Mouse (Mus musculus): ENCODE results near the gene Tmem169. TPM values are rescaled to one million over a fixed set of nuclear protein-coding genes. Genes with fewer than 3 reads are reported as not detected.

Gene Tmem169
- polyA plus RNA-seq, 1 experiment from 2014 or later = 5.0 TPM

GRCm38 (mm10) chr1:72309744-72310424 is 25.7 kb downstream of the Tmem169 start:
- H3K36me3 ChIP-seq = peaks cover 27% of the 10 kb centered on the region
- no peaks in the 10 kb centered on the region for H3K27me3 ChIP-seq
- peaks cover 13% of the 10 kb centered on the region; the same call in 1 of the 2 replicates for H3K4me1 ChIP-seq
- no peak overlapping the region for H3K9ac ChIP-seq
- no peaks in the 10 kb centered on the region for H3K9me3 ChIP-seq (replicated peaks)
- peak overlapping the region; percentile 49; the same call in 1 of the 2 replicates for H3K27ac ChIP-seq
- H3K4me3 ChIP-seq (replicated peaks) = no peak overlapping the region
- no peak for ATAC-seq (replicated peaks; ENCODE audit: low FRiP score)
- WGBS = 46% methylated on average over 6 of the region's 6 CpGs
- no peak overlapping the region for H3K4me2 ChIP-seq

GRCm38 (mm10) chr1:72312701-72313398 is 28.7 kb downstream of the Tmem169 start:
- Histone ChIP-seq H3K4me1 (peaks cover 9% of the 10 kb centered on the region; the same call in 1 of the 2 replicates), H3K4me2 (no peak overlapping the region), H3K36me3 (peaks cover 50% of the 10 kb centered on the region), H3K9ac (no peak overlapping the region), H3K27ac (no peak overlapping the region), H3K4me3 (replicated peaks) (no peak overlapping the region), H3K9me3 (replicated peaks) (no peaks in the 10 kb centered on the region), H3K27me3 (no peaks in the 10 kb centered on the region)
- no peak for ATAC-seq (replicated peaks; ENCODE audit: low FRiP score)
- WGBS = 85% methylated on average over 9 of the region's 9 CpGs

- Histone ChIP-seq H3K4me1 (peaks cover 9% of the 10 kb centered on the region; the same call in 1 of the 2 replicates), H3K9ac (no peak overlapping the region), H3K4me3 (replicated peaks) (no peak overlapping the region), H3K4me2 (no peak overlapping the region), H3K9me3 (replicated peaks) (no peaks in the 10 kb centered on the region), H3K36me3 (peaks cover 57% of the 10 kb centered on the region), H3K27me3 (no peaks in the 10 kb centered on the region), H3K27ac (no peak overlapping the region)
- 76% methylated on average over 5 of the region's 5 CpGs for WGBS
- ATAC-seq (replicated peaks; ENCODE audit: low FRiP score) = no peak
These were observed 29.4 kb downstream of the Tmem169 start for GRCm38 (mm10) chr1:72313399-72314039.

GRCm38 (mm10) chr1:72315447-72315846 is 31.3 kb downstream of the Tmem169 start:
- Histone ChIP-seq H3K4me2 (no peak overlapping the region), H3K27ac (no peak overlapping the region), H3K4me3 (replicated peaks) (no peak overlapping the region), H3K9me3 (replicated peaks) (no peaks in the 10 kb centered on the region), H3K36me3 (peaks cover 75% of the 10 kb centered on the region), H3K4me1 (no peaks in the 10 kb centered on the region), H3K9ac (no peak overlapping the region), H3K27me3 (no peaks in the 10 kb centered on the region)
- WGBS = 85% methylated on average over 4 of the region's 4 CpGs
- no peak for ATAC-seq (replicated peaks; ENCODE audit: low FRiP score)

- Histone ChIP-seq H3K27ac (no peak overlapping the region), H3K9ac (no peak overlapping the region), H3K4me2 (no peak overlapping the region), H3K4me3 (replicated peaks) (no peak overlapping the region), H3K9me3 (replicated peaks) (no peaks in the 10 kb centered on the region), H3K36me3 (peaks cover 82% of the 10 kb centered on the region), H3K27me3 (no peaks in the 10 kb centered on the region), H3K4me1 (no peaks in the 10 kb centered on the region)
- whole genome bisulfite sequencing = 74% methylated on average over 8 of the region's 8 CpGs
- no peak for ATAC-seq (replicated peaks; ENCODE audit: low FRiP score)
These were observed 32.2 kb downstream of the Tmem169 start for GRCm38 (mm10) chr1:72316409-72316808.

DNA sequence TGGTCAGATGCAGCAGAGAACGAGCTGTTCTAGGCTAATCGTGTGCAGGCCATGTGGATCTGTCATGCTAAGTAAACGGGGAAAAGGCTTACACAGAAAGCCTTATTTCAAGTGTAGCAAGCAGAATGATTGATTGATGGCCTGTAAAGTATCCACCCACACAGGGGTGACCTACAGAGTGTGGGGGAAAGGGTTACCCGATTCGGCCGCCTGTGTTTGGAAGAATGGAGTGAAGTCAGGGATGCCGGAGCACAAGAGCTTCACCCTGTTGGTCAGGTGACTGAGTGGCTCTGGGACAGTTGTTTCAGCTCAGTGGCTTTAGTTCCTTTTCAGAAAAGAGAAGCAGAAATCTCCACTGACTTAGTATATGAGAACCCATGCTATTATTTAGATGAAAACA is 32.7 kb downstream of the Tmem169 start:
- no peak overlapping the region for H3K4me2 ChIP-seq
- no peaks in the 10 kb centered on the region for H3K27me3 ChIP-seq
- H3K36me3 ChIP-seq = peaks cover 82% of the 10 kb centered on the region
- peak; percentile 58; the same call in 1 of the 2 replicates for ATAC-seq (replicated peaks; ENCODE audit: low FRiP score)
- no peaks in the 10 kb centered on the region for H3K4me1 ChIP-seq
- WGBS = 34% methylated on average over 7 of the region's 7 CpGs
- H3K9ac ChIP-seq = no peak overlapping the region
- H3K9me3 ChIP-seq (replicated peaks) = no peaks in the 10 kb centered on the region
- H3K27ac ChIP-seq = no peak overlapping the region
- no peak overlapping the region for H3K4me3 ChIP-seq (replicated peaks)

- H3K36me3 ChIP-seq = peaks cover 85% of the 10 kb centered on the region
- no peak overlapping the region for H3K27ac ChIP-seq
- no peaks in the 10 kb centered on the region for H3K4me1 ChIP-seq
- H3K4me2 ChIP-seq = no peak overlapping the region
- WGBS = 94% methylated on average over 5 of the region's 5 CpGs
- no peaks in the 10 kb centered on the region for H3K9me3 ChIP-seq (replicated peaks)
- H3K9ac ChIP-seq = no peak overlapping the region
- no peaks in the 10 kb centered on the region for H3K27me3 ChIP-seq
- ATAC-seq (replicated peaks; ENCODE audit: low FRiP score) = no peak
- no peak overlapping the region for H3K4me3 ChIP-seq (replicated peaks)
These were observed 36.6 kb downstream of the Tmem169 start for GRCm38 (mm10) chr1:72320759-72321158.

GRCm38 (mm10) chr1:72323248-72323647 is 39.1 kb downstream of the Tmem169 start:
- no peak for ATAC-seq (replicated peaks; ENCODE audit: low FRiP score)
- WGBS = 89% methylated on average over 4 of the region's 4 CpGs
- no peak overlapping the region for H3K9ac ChIP-seq
- H3K36me3 ChIP-seq = peaks cover 86% of the 10 kb centered on the region
- H3K27me3 ChIP-seq = no peaks in the 10 kb centered on the region
- no peaks in the 10 kb centered on the region for H3K4me1 ChIP-seq
- H3K27ac ChIP-seq = no peak overlapping the region
- no peak overlapping the region for H3K4me3 ChIP-seq (replicated peaks)
- H3K4me2 ChIP-seq = no peak overlapping the region
- H3K9me3 ChIP-seq (replicated peaks) = no peaks in the 10 kb centered on the region

DNA sequence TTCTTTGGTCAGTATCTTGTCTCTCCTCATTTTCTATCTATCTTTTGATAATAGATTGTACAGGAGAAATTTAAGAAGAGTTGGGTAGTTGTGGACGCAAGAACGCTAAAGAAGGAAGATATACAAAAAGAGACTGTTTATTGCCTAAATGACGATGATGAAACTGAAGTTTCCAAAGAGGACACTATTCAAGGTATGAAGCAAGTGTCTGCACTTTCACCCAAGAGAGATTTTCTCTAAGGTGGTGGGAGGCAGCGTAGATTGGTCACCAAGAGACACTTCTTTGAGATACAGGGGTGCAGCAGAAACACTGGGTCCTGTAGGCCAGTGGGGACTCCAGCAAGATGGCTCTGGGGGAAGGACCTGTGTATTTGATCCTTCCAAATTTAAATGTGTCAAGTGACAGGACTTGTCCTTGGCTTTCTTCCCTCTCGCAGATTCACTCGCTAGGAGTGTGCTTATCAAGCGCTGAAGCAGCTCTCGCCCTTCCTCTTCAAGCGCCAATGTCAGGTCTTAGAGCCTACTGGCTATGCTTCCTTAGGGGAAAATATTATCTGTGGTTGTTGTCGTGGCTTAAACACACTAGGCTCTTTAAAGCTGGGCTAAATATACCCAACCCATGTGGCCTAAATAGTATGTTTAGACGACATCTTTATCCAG is 42.1 kb downstream of the Tmem169 start:
- no peak overlapping the region for H3K27ac ChIP-seq
- H3K4me2 ChIP-seq = no peak overlapping the region
- no peaks in the 10 kb centered on the region for H3K9me3 ChIP-seq (replicated peaks)
- H3K9ac ChIP-seq = no peak overlapping the region
- no peaks in the 10 kb centered on the region for H3K4me1 ChIP-seq
- no peak overlapping the region for H3K4me3 ChIP-seq (replicated peaks)
- H3K36me3 ChIP-seq = peaks cover 85% of the 10 kb centered on the region
- ATAC-seq (replicated peaks; ENCODE audit: low FRiP score) = no peak
- WGBS = 93% methylated on average over 11 of the region's 11 CpGs
- no peaks in the 10 kb centered on the region for H3K27me3 ChIP-seq

DNA sequence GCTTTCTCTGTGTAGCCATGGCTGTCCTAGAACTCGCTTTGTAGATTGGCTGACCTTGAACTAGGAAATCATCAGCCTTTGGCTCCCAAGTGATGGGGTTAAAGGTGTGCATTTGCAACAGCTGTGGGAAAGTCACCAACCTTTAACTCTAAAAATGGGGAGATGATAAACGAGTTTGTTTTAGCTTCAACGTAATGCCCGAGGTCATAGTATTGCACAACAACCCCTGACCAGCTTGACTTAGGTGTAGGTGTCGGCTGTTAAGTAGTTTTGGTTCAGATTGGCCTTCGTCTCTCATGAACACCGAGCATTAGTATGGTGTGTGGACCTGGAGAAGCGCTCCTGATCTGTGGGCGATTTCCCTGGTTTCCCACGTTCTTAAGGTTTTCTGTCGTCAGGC is 50.6 kb downstream of the Tmem169 start:
- Histone ChIP-seq H3K4me3 (replicated peaks) (no peak overlapping the region), H3K27me3 (no peaks in the 10 kb centered on the region), H3K27ac (no peak overlapping the region), H3K9ac (no peak overlapping the region), H3K36me3 (peaks cover 87% of the 10 kb centered on the region), H3K9me3 (replicated peaks) (no peaks in the 10 kb centered on the region), H3K4me1 (no peaks in the 10 kb centered on the region), H3K4me2 (no peak overlapping the region)
- WGBS = 91% methylated on average over 11 of the region's 11 CpGs
- ATAC-seq (replicated peaks; ENCODE audit: low FRiP score) = no peak

DNA sequence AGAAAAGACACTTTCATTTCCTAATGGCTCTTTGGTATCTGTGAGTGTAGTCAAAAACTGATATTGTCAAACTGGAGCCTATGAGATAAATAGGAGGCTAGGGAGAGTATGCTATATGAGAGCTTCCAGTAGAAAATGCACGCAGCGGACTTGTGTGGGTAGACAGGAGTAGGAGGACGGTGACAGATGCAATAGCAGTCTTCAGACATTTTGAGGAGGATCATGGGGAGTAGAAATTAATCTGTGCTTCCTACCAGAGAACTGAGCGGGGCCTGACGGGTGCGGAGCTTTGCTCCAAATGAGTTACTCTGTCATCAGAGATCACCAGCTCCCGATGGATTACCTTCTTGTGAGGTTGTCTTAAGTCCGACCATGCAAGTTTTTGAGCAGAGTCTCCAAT is 52.6 kb downstream of the Tmem169 start:
- no peaks in the 10 kb centered on the region for H3K9me3 ChIP-seq (replicated peaks)
- H3K4me3 ChIP-seq (replicated peaks) = no peak overlapping the region
- no peak overlapping the region for H3K4me2 ChIP-seq
- H3K9ac ChIP-seq = no peak overlapping the region
- ATAC-seq (replicated peaks; ENCODE audit: low FRiP score) = no peak
- no peaks in the 10 kb centered on the region for H3K4me1 ChIP-seq
- no peak overlapping the region for H3K27ac ChIP-seq
- no peaks in the 10 kb centered on the region for H3K27me3 ChIP-seq
- peaks cover 87% of the 10 kb centered on the region for H3K36me3 ChIP-seq
- WGBS = 95% methylated on average over 8 of the region's 8 CpGs

DNA sequence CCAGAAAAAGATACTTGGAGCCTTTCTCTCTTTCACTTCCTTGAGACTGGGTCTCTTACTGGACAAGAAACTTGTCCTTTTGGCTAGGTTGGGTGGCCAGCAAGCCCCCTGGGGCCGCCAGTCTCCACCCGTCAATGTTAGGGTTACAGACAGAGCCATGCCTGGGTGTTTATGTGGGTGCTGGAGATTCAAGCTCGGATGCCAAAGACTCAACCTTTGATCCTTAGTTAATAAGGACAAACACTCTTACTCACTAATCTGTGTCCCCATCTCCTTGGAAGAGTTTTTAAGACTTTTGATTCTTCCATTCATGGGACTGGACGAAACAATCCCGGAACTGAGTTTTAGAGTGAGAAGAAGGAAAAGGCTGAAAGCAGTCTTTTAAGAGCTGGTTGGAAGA is 54.2 kb downstream of the Tmem169 start:
- no peak for ATAC-seq (replicated peaks; ENCODE audit: low FRiP score)
- Histone ChIP-seq H3K27me3 (no peaks in the 10 kb centered on the region), H3K27ac (no peak overlapping the region), H3K9me3 (replicated peaks) (no peaks in the 10 kb centered on the region), H3K4me3 (replicated peaks) (no peak overlapping the region), H3K9ac (no peak overlapping the region), H3K4me2 (no peak overlapping the region), H3K4me1 (no peaks in the 10 kb centered on the region), H3K36me3 (peaks cover 89% of the 10 kb centered on the region)
- WGBS = 89% methylated on average over 5 of the region's 5 CpGs
